In genomic region chr19:47502563-47502962, GRCm38 (mm10) we compare ENCODE assay signal across 9 mouse cellular contexts. TPM values are rescaled to one million over a fixed set of nuclear protein-coding genes. Genes with fewer than 3 reads are reported as not detected.
DNase-seq lines count a peak whose midpoint lies in the region; ATAC-seq and TF ChIP-seq lines count a peak whose summit lies in the region.
"Had no signal": no experiment of that assay in that cellular context is flagged by ENCODE, and none has a peak within 500 bp of the region (broad histone marks: within the 10 kb centered on the region; RNA-seq: fewer than 3 reads in every experiment).

No protein-coding gene starts in this region.

- no peaks in the 10 kb centered on the region for H3K9me3 ChIP-seq in liver, embryonic 14.5 days (ENCODE audit: control insufficient read depth, low read length)
- H3K9me3 ChIP-seq in liver, embryonic 12.5 days (replicated peaks): no peaks in the 10 kb centered on the region
- no peaks in the 10 kb centered on the region for H3K9me3 ChIP-seq in E14TG2a.4 (ENCODE audit: low read length)
- H3K9me3 ChIP-seq: lung, embryonic 15.5 days had no signal

- peaks cover 2 to 3% of the 10 kb centered on the region in 2 experiments; a peak in 2 of 4 replicates for H3K4me1 ChIP-seq in liver, embryonic 14.5 days (replicated peaks; ENCODE audit: control insufficient read depth in 2 of 2, insufficient read depth in 2 of 2, low read length in 1 of 2)
- peaks cover 7% of the 10 kb centered on the region for H3K4me1 ChIP-seq in liver, embryonic 12.5 days
- peaks cover 22% of the 10 kb centered on the region for H3K4me1 ChIP-seq in E14TG2a.4 (replicated peaks; ENCODE audit: low read depth, low read length)

- no peak overlapping the region for H3K27ac ChIP-seq in liver, embryonic 14.5 days
- H3K27ac ChIP-seq in liver, embryonic 12.5 days: no peak overlapping the region
- H3K27ac ChIP-seq: lung, embryonic 15.5 days had no signal

- no peak overlapping the region for H3K4me3 ChIP-seq in liver, embryonic 14.5 days (ENCODE audit: insufficient read depth in 1 of 2, low read depth in 2 of 2, low read length in 2 of 2)
- H3K4me3 ChIP-seq in liver, embryonic 12.5 days: no peak overlapping the region
- H3K4me3 ChIP-seq in E14TG2a.4 (replicated peaks; ENCODE audit: low read length): no peak overlapping the region
- H3K4me3 ChIP-seq: lung, embryonic 15.5 days had no signal

- no peaks in the 10 kb centered on the region for H3K36me3 ChIP-seq in liver, embryonic 14.5 days (replicated peaks; ENCODE audit: control insufficient read depth, insufficient read depth, low read depth)
- 0 out of 2 replicates have a peak, but pooled peaks cover 3% of the 10 kb centered on the region for H3K36me3 ChIP-seq in liver, embryonic 12.5 days
- H3K36me3 ChIP-seq in E14TG2a.4 (ENCODE audit: insufficient read depth, low read length): peaks cover 29% of the 10 kb centered on the region

- peak; percentile 78 for TF ChIP-seq CTCF in liver, embryonic 14.5 days (IDR thresholded peaks at IDR 0.05; ENCODE audit: low read depth)
- TF ChIP-seq CTCF in E14TG2a.4 (conservative IDR thresholded peaks at IDR 0.05; ENCODE audit: low read length): peak; percentile 52

- WGBS in liver, embryonic 14.5 days (ENCODE audit: insufficient replicate concordance): 47% methylated on average over 8 of the region's 8 CpGs
- 58% methylated on average over 8 of the region's 8 CpGs for WGBS in liver, embryonic 12.5 days (ENCODE audit: insufficient replicate concordance)

- TF ChIP-seq EP300 in liver, embryonic 14.5 days (IDR thresholded peaks at IDR 0.05; ENCODE audit: low read depth): no peak

- no peaks in the 10 kb centered on the region for H3K27me3 ChIP-seq in liver, embryonic 14.5 days (ENCODE audit: control insufficient read depth, insufficient read depth, low read length)
- no peaks in the 10 kb centered on the region for H3K27me3 ChIP-seq in liver, embryonic 12.5 days (replicated peaks)
- H3K27me3 ChIP-seq in E14TG2a.4 (ENCODE audit: insufficient read depth, low read length): no peaks in the 10 kb centered on the region
- H3K27me3 ChIP-seq: lung, embryonic 15.5 days had no signal

- H3K4me2 ChIP-seq in liver, embryonic 14.5 days (ENCODE audit: low read depth): no peak overlapping the region
- H3K4me2 ChIP-seq in liver, embryonic 12.5 days: no peak overlapping the region
- H3K4me2 ChIP-seq: lung, embryonic 15.5 days had no signal

- no peak for ATAC-seq in liver, embryonic 14.5 days (ENCODE audit: insufficient read depth)
- no peak for ATAC-seq in liver, embryonic 12.5 days
- 0 out of 2 replicates have a peak, but pooled peaks have one; percentile 28 for ATAC-seq in megakaryocyte-erythroid progenitor cell, adult 5-6 weeks (replicated peaks; ENCODE audit: low FRiP score, low TSS enrichment, poor library complexity, severe bottlenecking)
- ATAC-seq in monocyte, adult 5-6 weeks (replicated peaks; ENCODE audit: insufficient number of reproducible peaks, low FRiP score, low TSS enrichment, poor library complexity, severe bottlenecking): no peak

- H3K9ac ChIP-seq in liver, embryonic 14.5 days (replicated peaks): no peak overlapping the region
- H3K9ac ChIP-seq in liver, embryonic 12.5 days: no peak overlapping the region
- H3K9ac ChIP-seq: lung, embryonic 15.5 days had no signal

- peak in 1 of 3 experiments; percentile 46 for DNase-seq in liver, embryonic 14.5 days (ENCODE audit: low read depth in 3 of 3, low spot score in 3 of 3)
- DNase-seq in R1 (ENCODE audit: low read depth, low spot score): peak; percentile 76
- DNase-seq in heart, adult 11 months: no peak
- DNase-seq: kidney, postnatal 36 days had no signal

RNA-seq across cellular contexts. Expression of gene Stn1, which starts 34.7 kb away (rescaled TPM):
- polyA plus RNA-seq in liver, embryonic 14.5 days (2012; rRNA removed): 5.8 and 6.4 TPM in 2 replicates
- 8.1 and 9.7 TPM in 2 replicates for polyA plus RNA-seq in liver, embryonic 14.5 days (2014; fragmentation: Nextera tagmentation; extraction: Ambion mirVana)
- polyA plus RNA-seq in liver, embryonic 12.5 days (2016; fragmentation: Nextera tagmentation; extraction: Ambion mirVana): 17.4 TPM in 2 replicates
- total RNA-seq in megakaryocyte-erythroid progenitor cell, adult 5-6 weeks (2014; fragmentation: Nextera tagmentation): 10.3 and 15.3 TPM in 2 replicates
- 12.3 and 19.9 TPM in 2 replicates for total RNA-seq in megakaryocyte-erythroid progenitor cell, adult 5-6 weeks (2017)
- total RNA-seq in monocyte, adult 5-6 weeks (2017): 22.0 to 45.7 TPM (median 31.4 TPM) in 3 replicates

RNA-seq across cellular contexts. Expression of gene Sh3pxd2a, which starts 38.4 kb away (rescaled TPM):
- polyA plus RNA-seq in liver, embryonic 14.5 days (2012; rRNA removed): 1.2 and 1.6 TPM in 2 replicates
- polyA plus RNA-seq in liver, embryonic 14.5 days (2014; fragmentation: Nextera tagmentation; extraction: Ambion mirVana): 0.50 and 0.67 TPM in 2 replicates
- 1.1 and 1.6 TPM in 2 replicates for polyA plus RNA-seq in liver, embryonic 12.5 days (2016; fragmentation: Nextera tagmentation; extraction: Ambion mirVana)
- total RNA-seq in megakaryocyte-erythroid progenitor cell, adult 5-6 weeks (2014; fragmentation: Nextera tagmentation): 0.55 and 0.96 TPM in 2 replicates
- 0.34 and 1.0 TPM in 2 replicates for total RNA-seq in megakaryocyte-erythroid progenitor cell, adult 5-6 weeks (2017)
- 2.1 to 3.7 TPM (median 2.6 TPM) in 3 replicates for total RNA-seq in monocyte, adult 5-6 weeks (2017)
